Mouse (Mus musculus) small intestine, adult 2 months (tissue): ENCODE results near the gene Lce3e. TPM values are rescaled to one million over a fixed set of nuclear protein-coding genes. Genes with fewer than 3 reads are reported as not detected.

Experiments
- H3K27ac ChIP-seq: fragments of 200-500 bp; 2 replicates; pipeline ENCODE4 v1.5.1; 2012; ENCODE audit warnings: low read depth, low read length, control low read depth, inconsistent platforms; ENCODE audit not compliant: insufficient read depth
- H3K27me3 ChIP-seq: fragments of 200-500 bp; 2 replicates; pipeline ENCODE4 v1.6.1; 2012; ENCODE audit warnings: mild to moderate bottlenecking, moderate library complexity, low read length, inconsistent platforms; ENCODE audit not compliant: control insufficient read depth, insufficient read depth
- H3K36me3 ChIP-seq: fragments of 200-500 bp; 2 replicates; pipeline ENCODE4 v1.6.1; 2012; ENCODE audit warnings: mild to moderate bottlenecking, low read length, control low read depth, inconsistent platforms; ENCODE audit not compliant: control insufficient read depth, insufficient read depth
- H3K4me1 ChIP-seq: fragments of 200-500 bp; 2 replicates; pipeline ENCODE4 v1.6.1; 2012; ENCODE audit warnings: low read length, inconsistent platforms, mixed read lengths; ENCODE audit not compliant: control insufficient read depth, insufficient read depth, insufficient read length
- H3K4me3 ChIP-seq: fragments of 200-500 bp; 2 replicates; pipeline ENCODE4 v1.5.1; 2012; ENCODE audit warnings: low read depth, mild to moderate bottlenecking, control low read depth, inconsistent platforms, low read length, moderate library complexity
- CTCF ChIP-seq: fragments of 200-500 bp; IDR thresholded peaks from 2 replicates; pipeline ENCODE4 v1.5.1; 2012; ENCODE audit warnings: low read depth, mild to moderate bottlenecking, control low read depth, inconsistent platforms, low read length, moderate library complexity, mixed read lengths; ENCODE audit not compliant: insufficient replicate concordance, insufficient read length; ENCODE audit errors: extremely low read depth
- POLR2A ChIP-seq: fragments of 200-500 bp; IDR thresholded peaks from 2 replicates; pipeline ENCODE4 v1.6.1; 2012; ENCODE audit warnings: low read depth, mild to moderate bottlenecking, control low read depth, inconsistent platforms, low read length, moderate library complexity
- WGBS: fragments of 180-500 bp; shearing (Covaris S2); methylation state at CpG from one replicate; pipeline ENCODE4 v1.1.7; 2018; 5-methylcytosine and 5-hydroxymethylcytosine counted together
- polyA plus RNA-seq: library from polyadenylated mRNA; depleted of rRNA; stranded (reverse); fragments of >200 nt; gene quantifications from 2 replicates; pipeline ENCODE4 v1.2.3, GENCODE M21; 2012; rRNA removed

Lce3e gene
- polyA plus RNA-seq = not detected in 2 replicates

- 89% methylated on average over 2 of the region's 2 CpGs for WGBS
- no peak within 1 kb of the TSS for H3K27ac ChIP-seq
- H3K27me3 ChIP-seq = no peaks in the 10 kb centered on the region
- no peaks in the 10 kb centered on the region for H3K36me3 ChIP-seq
- no peaks in the 10 kb centered on the region for H3K4me1 ChIP-seq
- no peak within 1 kb of the TSS for H3K4me3 ChIP-seq
- TF ChIP-seq CTCF = no peak
- no peak for TF ChIP-seq POLR2A
These were observed at the start of gene Lce3e for GRCm38 (mm10) chr3:92966761-92967160. TSS of gene Lce3e (plus strand) at chr3:92967061.

DNA sequence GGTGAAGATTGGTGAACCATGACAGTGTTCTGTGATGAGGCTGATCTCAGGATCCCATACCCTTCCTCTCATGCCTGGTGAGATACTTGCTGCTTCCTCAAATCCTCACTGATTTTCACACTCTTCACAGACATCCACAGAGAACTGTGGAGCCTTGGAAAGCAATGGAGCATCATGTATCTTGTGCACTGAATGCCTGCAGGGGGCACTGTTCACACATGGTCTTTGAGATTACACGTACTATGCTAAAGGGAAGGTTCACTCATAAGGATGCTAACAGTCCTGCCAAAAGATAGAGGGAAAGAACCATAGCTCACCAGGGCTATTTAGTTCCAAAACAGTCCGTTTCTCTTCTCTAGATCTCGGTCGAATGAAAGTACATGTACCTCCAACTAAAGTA lies 46.5 kb upstream of the Lce3e start:
- Histone ChIP-seq H3K4me3 (no peak overlapping the region), H3K27me3 (no peaks in the 10 kb centered on the region), H3K27ac (no peak overlapping the region), H3K36me3 (no peaks in the 10 kb centered on the region), H3K4me1 (no peaks in the 10 kb centered on the region)
- WGBS = 64% methylated on average over 4 of the region's 4 CpGs
- TF ChIP-seq POLR2A (no peak), CTCF (no peak)

DNA sequence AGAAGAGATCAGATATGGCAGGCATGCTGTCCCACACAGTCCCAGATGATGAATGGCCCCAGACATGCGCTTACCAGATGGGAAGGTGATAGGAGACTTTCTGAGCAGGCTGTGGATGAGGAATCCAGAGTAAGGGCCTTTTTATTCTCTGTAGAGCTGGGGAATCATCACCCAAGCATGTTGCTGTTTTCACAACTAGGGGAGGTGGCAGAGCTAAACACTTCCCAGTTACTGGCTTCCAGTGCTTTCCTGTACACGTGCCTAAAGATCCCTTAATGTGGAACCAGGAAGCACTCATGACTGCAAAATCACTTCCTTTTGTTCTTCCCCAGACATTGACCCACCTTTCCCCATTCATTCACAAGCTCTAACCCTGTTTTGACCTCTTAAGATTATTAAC lies 40.7 kb upstream of the Lce3e start, which contains the start of gene Lce3a:
Gene Lce3a (minus strand): TSS at position 101 of the 400 bp plus-strand sequence.
- no peak within 1 kb of the TSS for H3K27ac ChIP-seq
- H3K27me3 ChIP-seq = no peaks in the 10 kb centered on the region
- WGBS = 55% methylated on average over 2 of the region's 2 CpGs
- H3K4me1 ChIP-seq = no peaks in the 10 kb centered on the region
- TF ChIP-seq CTCF = no peak
- TF ChIP-seq POLR2A = no peak
- no peaks in the 10 kb centered on the region for H3K36me3 ChIP-seq
- no peak within 1 kb of the TSS for H3K4me3 ChIP-seq

DNA sequence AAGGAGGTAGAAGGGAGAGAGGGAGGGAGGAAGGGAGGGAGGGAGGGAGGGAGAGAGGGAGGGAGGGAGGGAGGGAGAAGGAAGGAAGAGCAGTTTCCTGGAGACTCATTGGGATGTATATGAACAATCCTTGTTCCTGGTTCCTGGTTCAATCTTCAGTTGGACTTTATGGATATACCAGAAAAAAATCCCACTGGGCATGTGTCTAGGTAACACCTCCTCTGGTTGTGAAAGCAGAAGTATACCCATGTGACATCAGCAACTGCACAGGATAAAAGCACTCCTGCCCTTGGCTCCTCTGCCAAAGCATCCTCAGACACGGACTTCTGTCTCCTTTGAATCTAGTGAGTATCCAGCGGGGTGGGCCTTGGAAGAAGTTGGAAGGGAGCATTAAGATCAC lies 34.2 kb upstream of the Lce3e start, which contains the start of gene Lce3b:
Gene Lce3b (plus strand): TSS at position 301 of the 400 bp plus-strand sequence.
- Histone ChIP-seq H3K4me3 (no peak within 1 kb of the TSS), H3K27ac (no peak within 1 kb of the TSS), H3K27me3 (no peaks in the 10 kb centered on the region), H3K36me3 (no peaks in the 10 kb centered on the region), H3K4me1 (no peaks in the 10 kb centered on the region)
- TF ChIP-seq CTCF (no peak), POLR2A (no peak)
- WGBS = 52% methylated on average over 2 of the region's 2 CpGs

DNA sequence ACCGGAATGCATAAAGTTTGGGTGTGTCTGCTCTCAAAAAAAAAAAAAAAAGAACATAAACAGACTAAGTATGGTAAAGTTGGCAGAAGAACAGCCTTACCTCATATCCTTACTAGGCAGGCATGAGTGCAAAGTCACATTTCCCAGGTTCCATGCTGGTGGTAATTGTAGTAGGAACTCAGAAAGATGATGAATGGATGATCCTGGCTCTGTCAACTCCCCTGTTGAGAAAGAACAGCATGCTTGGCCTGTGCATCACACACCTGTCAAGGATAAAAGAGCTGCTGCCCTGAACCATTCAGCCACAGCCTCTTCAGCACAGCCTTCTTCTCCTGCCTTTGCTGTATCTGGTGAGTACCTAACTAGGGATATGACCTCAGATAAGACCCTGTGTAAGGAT lies 22.7 kb upstream of the Lce3e start, which contains the start of gene Lce3c:
Gene Lce3c (plus strand): TSS at position 301 of the 400 bp plus-strand sequence.
- H3K4me3 ChIP-seq = no peak within 1 kb of the TSS
- no peak within 1 kb of the TSS for H3K27ac ChIP-seq
- no peaks in the 10 kb centered on the region for H3K27me3 ChIP-seq
- no peak for TF ChIP-seq POLR2A
- no peak for TF ChIP-seq CTCF
- 40% methylated on average over 1 of the region's 1 CpGs for WGBS
- H3K36me3 ChIP-seq = no peaks in the 10 kb centered on the region
- H3K4me1 ChIP-seq = no peaks in the 10 kb centered on the region

DNA sequence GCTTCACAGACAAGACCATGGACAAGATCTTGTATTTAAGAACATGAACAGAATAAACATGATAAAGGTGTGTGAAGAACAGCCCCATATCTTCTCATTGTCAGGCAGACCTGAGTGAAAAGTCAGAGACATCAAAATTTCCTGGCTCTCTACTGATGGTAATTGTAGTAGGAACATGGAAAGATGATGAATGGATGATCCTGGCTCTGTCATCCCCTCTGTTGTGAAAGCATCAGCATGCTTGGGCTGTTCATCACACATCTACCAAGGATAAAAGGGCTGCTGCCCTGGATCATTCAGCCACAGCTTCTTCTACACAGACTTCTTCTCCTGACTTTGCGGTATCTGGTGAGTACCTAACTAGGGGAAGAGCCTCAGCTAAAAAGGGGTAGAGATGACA lies 9.8 kb upstream of the Lce3e start, which contains the start of gene Lce3d:
Gene Lce3d (plus strand): TSS at position 301 of the 400 bp plus-strand sequence.
- H3K27me3 ChIP-seq = no peaks in the 10 kb centered on the region
- no peak for TF ChIP-seq CTCF
- no peak for TF ChIP-seq POLR2A

GRCm38 (mm10) chr3:92978484-92978883 lies 11.6 kb downstream of the Lce3e start:
- Histone ChIP-seq H3K4me3 (no peak overlapping the region), H3K27ac (no peak overlapping the region), H3K4me1 (peaks cover 5% of the 10 kb centered on the region; the same call in 1 of the 2 replicates), H3K27me3 (no peaks in the 10 kb centered on the region), H3K36me3 (no peaks in the 10 kb centered on the region)
- TF ChIP-seq CTCF (no peak), POLR2A (no peak)
- WGBS = 34% methylated on average over 2 of the region's 2 CpGs

More for the DNA sequence above, 9.8 kb upstream of the Lce3e start, which contains the start of gene Lce3d:
- Histone ChIP-seq H3K4me3 (no peak within 1 kb of the TSS), H3K36me3 (no peaks in the 10 kb centered on the region), H3K27ac (no peak within 1 kb of the TSS), H3K4me1 (no peaks in the 10 kb centered on the region)
- WGBS = 100% methylated on average over 1 of the region's 1 CpGs
